Mouse (Mus musculus): Measurements from ENCODE around the gene Apol9a. TPM values are rescaled to one million over a fixed set of nuclear protein-coding genes. Genes with fewer than 3 reads are reported as not detected.

The Apol9a gene
- not detected for polyA plus RNA-seq (2014; fragmentation: Illumina TruSeq; extraction: RNeasy Lipid Tissue Mini Kit (QIAGEN cat#74804); ENCODE audit: low read depth, low replicate concordance)

GRCm38 (mm10) chr15:77411035-77411434, at the start of gene Apol9a:
Apol9a (minus strand) TSS chr15:77411135.

GRCm38 (mm10) chr15:77447392-77447791, 36.5 kb upstream of the Apol9a start, which contains the start of gene Apol7b:
Apol7b (minus strand) TSS chr15:77447492.

GRCm38 (mm10) chr15:77399027-77399426, 11.9 kb downstream of the Apol9a start, which contains the start of gene Apol7a:
Apol7a (minus strand) TSS chr15:77399110.

Other genes with a start within 250 kb of the Apol9a start
- gene Rbfox2, start 104.1 kb downstream of the Apol9a start, polyA plus RNA-seq (2014; fragmentation: Illumina TruSeq; extraction: RNeasy Lipid Tissue Mini Kit (QIAGEN cat#74804); ENCODE audit: low read depth, low replicate concordance): 11.8 TPM
- 0.28 TPM for gene Apol7a, start 12.0 kb downstream of the Apol9a start, polyA plus RNA-seq (2014; fragmentation: Illumina TruSeq; extraction: RNeasy Lipid Tissue Mini Kit (QIAGEN cat#74804); ENCODE audit: low read depth, low replicate concordance)
- gene Apol7b, start 36.4 kb upstream of the Apol9a start, polyA plus RNA-seq (2014; fragmentation: Illumina TruSeq; extraction: RNeasy Lipid Tissue Mini Kit (QIAGEN cat#74804); ENCODE audit: low read depth, low replicate concordance): 17.6 TPM
- 0.63 TPM for gene Apol10a, start 65.9 kb upstream of the Apol9a start, polyA plus RNA-seq (2014; fragmentation: Illumina TruSeq; extraction: RNeasy Lipid Tissue Mini Kit (QIAGEN cat#74804); ENCODE audit: low read depth, low replicate concordance)
- gene Apol11a, start 97.1 kb upstream of the Apol9a start, polyA plus RNA-seq (2014; fragmentation: Illumina TruSeq; extraction: RNeasy Lipid Tissue Mini Kit (QIAGEN cat#74804); ENCODE audit: low read depth, low replicate concordance): 0.21 TPM
- 2.1 TPM for gene Apol7c, start 122.2 kb upstream of the Apol9a start, polyA plus RNA-seq (2014; fragmentation: Illumina TruSeq; extraction: RNeasy Lipid Tissue Mini Kit (QIAGEN cat#74804); ENCODE audit: low read depth, low replicate concordance)
- 191 TPM for gene 1700025B11Rik, start 150.8 kb upstream of the Apol9a start, polyA plus RNA-seq (2014; fragmentation: Illumina TruSeq; extraction: RNeasy Lipid Tissue Mini Kit (QIAGEN cat#74804); ENCODE audit: low read depth, low replicate concordance)
- gene Apol10b, start 185.0 kb upstream of the Apol9a start, polyA plus RNA-seq (2014; fragmentation: Illumina TruSeq; extraction: RNeasy Lipid Tissue Mini Kit (QIAGEN cat#74804); ENCODE audit: low read depth, low replicate concordance): 0.53 TPM
- gene Gm36245, start 188.1 kb upstream of the Apol9a start, polyA plus RNA-seq (2014; fragmentation: Illumina TruSeq; extraction: RNeasy Lipid Tissue Mini Kit (QIAGEN cat#74804); ENCODE audit: low read depth, low replicate concordance): not detected
- not detected for gene Apol11b, start 232.2 kb upstream of the Apol9a start, polyA plus RNA-seq (2014; fragmentation: Illumina TruSeq; extraction: RNeasy Lipid Tissue Mini Kit (QIAGEN cat#74804); ENCODE audit: low read depth, low replicate concordance)